Mouse (Mus musculus) heart, adult 2 months (tissue): Measurements from ENCODE around the gene Fchsd2.

ENCODE experiments used
- CTCF ChIP-seq: fragments of 200-600 bp; IDR thresholded peaks from 2 replicates; pipeline ENCODE4 v1.8.1; 2022; ENCODE audit warnings: antibody characterized with exemption, mild to moderate bottlenecking, moderate library complexity
- EP300 ChIP-seq: fragments of 200-500 bp; IDR thresholded peaks from 2 replicates; pipeline ENCODE4 v1.6.1; 2011; ENCODE audit warnings: low read depth, low read length, control low read depth; ENCODE audit not compliant: insufficient read depth
- POLR2A ChIP-seq: fragments of 200-500 bp; IDR thresholded peaks from 2 replicates; pipeline ENCODE4 v1.6.1; 2011; ENCODE audit warnings: mild to moderate bottlenecking, low read depth, low read length, control low read depth; ENCODE audit not compliant: insufficient read depth

- TF ChIP-seq CTCF: no peak
- no peak for TF ChIP-seq POLR2A
- TF ChIP-seq EP300: no peak
Observed at GRCm38 (mm10) chr7:101314396-101314795, 221.7 kb downstream of the Fchsd2 start.
